Mouse (Mus musculus): ENCODE measurements around the gene Smco4.
A peak's percentile ranks its signal among the peaks of the same experiment; 100 is the strongest.
"Not testable (repeated sequence)": the region's sequence is repeated elsewhere in the genome, so short reads cannot be mapped to it uniquely, and the experiment has no call there.

The Smco4 gene

GRCm38 (mm10) chr9:15493235-15493924 lies at the start of gene Smco4:
TSS of gene Smco4 (plus strand) at chr9:15493432.
- peak; percentile 85 to 88 for DNase-seq

GRCm38 (mm10) chr9:15447397-15447796 lies 45.8 kb upstream of the Smco4 start:
- no peak for DNase-seq

GRCm38 (mm10) chr9:15450921-15451320 lies 42.3 kb upstream of the Smco4 start:
- DNase-seq: no peak

- DNase-seq: no peak
Measured at GRCm38 (mm10) chr9:15472256-15472655, 21.0 kb upstream of the Smco4 start.

- DNase-seq: no peak
Measured at GRCm38 (mm10) chr9:15473206-15473605, 20.0 kb upstream of the Smco4 start.

GRCm38 (mm10) chr9:15477556-15477955 lies 15.7 kb upstream of the Smco4 start:
- DNase-seq: no peak

- DNase-seq: no peak
Measured at GRCm38 (mm10) chr9:15487682-15488424, 5.4 kb upstream of the Smco4 start.

- no peak for DNase-seq
Measured at GRCm38 (mm10) chr9:15489293-15489692, 3.9 kb upstream of the Smco4 start.

GRCm38 (mm10) chr9:15490331-15491100 lies 2.7 kb upstream of the Smco4 start:
- no peak for DNase-seq

- DNase-seq: no peak
Measured at GRCm38 (mm10) chr9:15491686-15492085, 1.5 kb upstream of the Smco4 start.

GRCm38 (mm10) chr9:15492401-15492800 lies 831 bp upstream of the Smco4 start:
- DNase-seq: no peak

GRCm38 (mm10) chr9:15493925-15494558 lies 810 bp downstream of the Smco4 start:
- peak; percentile 81 to 82 for DNase-seq

GRCm38 (mm10) chr9:15495281-15495680 lies 2.0 kb downstream of the Smco4 start:
- not testable (repeated sequence) for DNase-seq

- DNase-seq: no peak
Measured at GRCm38 (mm10) chr9:15495921-15496577, 2.8 kb downstream of the Smco4 start.

- no peak for DNase-seq
Measured at GRCm38 (mm10) chr9:15500025-15500424, 6.8 kb downstream of the Smco4 start.

- no peak for DNase-seq
Measured at GRCm38 (mm10) chr9:15501319-15502256, 8.4 kb downstream of the Smco4 start.

GRCm38 (mm10) chr9:15502476-15502875 lies 9.2 kb downstream of the Smco4 start:
- no peak for DNase-seq

- DNase-seq: no peak
Measured at GRCm38 (mm10) chr9:15503307-15503706, 10.1 kb downstream of the Smco4 start.

- DNase-seq: no peak
Measured at GRCm38 (mm10) chr9:15503827-15504226, 10.6 kb downstream of the Smco4 start.

GRCm38 (mm10) chr9:15505288-15505687 lies 12.1 kb downstream of the Smco4 start:
- DNase-seq: no peak

GRCm38 (mm10) chr9:15506863-15507262 lies 13.6 kb downstream of the Smco4 start:
- DNase-seq: no peak

All from lung, postnatal 4 days (tissue).